In genomic region chr5:133983249-133983966, GRCm38 (mm10) we compare ENCODE assay signal across 14 mouse cellular contexts.
A peak's percentile ranks its signal among the peaks of the same experiment; 100 is the strongest.
DNase-seq lines count a peak whose midpoint lies in the region; ATAC-seq and TF ChIP-seq lines count a peak whose summit lies in the region.
"Had no signal": no experiment of that assay in that cellular context is flagged by ENCODE, and none has a peak within 500 bp of the region (broad histone marks: within the 10 kb centered on the region; RNA-seq: fewer than 3 reads in every experiment).

No protein-coding gene starts in this region.

- H3K4me2 ChIP-seq in forebrain, postnatal 0 days (ENCODE audit: low read depth), result 0 out of 2 replicates have a peak overlapping the region, but pooled peaks have one; percentile 13
- H3K4me2 ChIP-seq in midbrain, embryonic 13.5 days (replicated peaks), result peak overlapping the region; percentile 24
- H3K4me2 ChIP-seq: liver, embryonic 13.5 days had no signal

- H3K36me3 ChIP-seq in embryonic facial prominence, embryonic 10.5 days (replicated peaks), result no peaks in the 10 kb centered on the region
- H3K36me3 ChIP-seq in forebrain, postnatal 0 days (ENCODE audit: insufficient read depth), result no peaks in the 10 kb centered on the region
- H3K36me3 ChIP-seq in midbrain, embryonic 13.5 days, result no peaks in the 10 kb centered on the region
- H3K36me3 ChIP-seq in thymus, adult 2 months (ENCODE audit: control insufficient read depth, insufficient read depth, low read length), result no peaks in the 10 kb centered on the region
- H3K36me3 ChIP-seq: liver, embryonic 13.5 days had no signal

- H3K4me1 ChIP-seq in embryonic facial prominence, embryonic 10.5 days, result peaks cover 27% of the 10 kb centered on the region
- peaks cover 13% of the 10 kb centered on the region for H3K4me1 ChIP-seq in forebrain, postnatal 0 days (ENCODE audit: insufficient read depth)
- H3K4me1 ChIP-seq in midbrain, embryonic 13.5 days (replicated peaks), result peaks cover 24% of the 10 kb centered on the region
- H3K4me1 ChIP-seq in thymus, adult 2 months (replicated peaks; ENCODE audit: control insufficient read depth, insufficient read depth, low read length), result no peaks in the 10 kb centered on the region
- H3K4me1 ChIP-seq: liver, embryonic 13.5 days had no signal

- no peaks in the 10 kb centered on the region for H3K9me3 ChIP-seq in embryonic facial prominence, embryonic 10.5 days
- H3K9me3 ChIP-seq in forebrain, postnatal 0 days (ENCODE audit: low read length), result no peaks in the 10 kb centered on the region
- no peaks in the 10 kb centered on the region; the same call in 1 of the 2 replicates for H3K9me3 ChIP-seq in midbrain, embryonic 13.5 days
- H3K9me3 ChIP-seq: liver, embryonic 13.5 days had no signal

- no peak overlapping the region for H3K9ac ChIP-seq in forebrain, postnatal 0 days
- H3K9ac ChIP-seq in midbrain, embryonic 13.5 days (replicated peaks), result 0 out of 2 replicates have a peak overlapping the region, but pooled peaks have one; percentile 0
- H3K9ac ChIP-seq: liver, embryonic 13.5 days had no signal

- WGBS in embryonic facial prominence, embryonic 10.5 days, result 4% methylated on average over 15 of the region's 15 CpGs
- 4% methylated on average over 15 of the region's 15 CpGs for WGBS in forebrain, postnatal 0 days
- WGBS in midbrain, embryonic 13.5 days, result under 1% methylated on average over 15 of the region's 15 CpGs
- WGBS in thymus, adult 2 months, result 10% methylated on average over 15 of the region's 15 CpGs

- no peak for TF ChIP-seq POLR2A in thymus, adult 2 months (IDR thresholded peaks at IDR 0.05; ENCODE audit: control insufficient read depth, extremely low read depth, insufficient read depth, low read length, poor library complexity)

- H3K27ac ChIP-seq in embryonic facial prominence, embryonic 10.5 days (replicated peaks), result no peak overlapping the region
- H3K27ac ChIP-seq in forebrain, postnatal 0 days (ENCODE audit: low read depth, low read length), result 0 out of 2 replicates have a peak overlapping the region, but pooled peaks have one; percentile 1
- no peak overlapping the region for H3K27ac ChIP-seq in midbrain, embryonic 13.5 days
- no peak overlapping the region for H3K27ac ChIP-seq in layer of hippocampus, adult 2 months
- no peak overlapping the region for H3K27ac ChIP-seq in thymus, adult 2 months (ENCODE audit: control insufficient read depth, insufficient read depth, low read length)
- H3K27ac ChIP-seq: liver, embryonic 13.5 days; macrophage had no signal

- peaks cover 73% of the 10 kb centered on the region for H3K27me3 ChIP-seq in embryonic facial prominence, embryonic 10.5 days (replicated peaks; ENCODE audit: low read depth, poor library complexity, severe bottlenecking)
- no peaks in the 10 kb centered on the region for H3K27me3 ChIP-seq in forebrain, postnatal 0 days (ENCODE audit: insufficient read depth, low read length)
- peaks cover 85% of the 10 kb centered on the region for H3K27me3 ChIP-seq in midbrain, embryonic 13.5 days
- H3K27me3 ChIP-seq in thymus, adult 2 months (ENCODE audit: control insufficient read depth, insufficient read depth, low read length), result no peaks in the 10 kb centered on the region
- H3K27me3 ChIP-seq: liver, embryonic 13.5 days had no signal

- no peak for TF ChIP-seq CTCF in forebrain, postnatal 0 days (IDR thresholded peaks at IDR 0.05; ENCODE audit: low read depth)
- no peak for TF ChIP-seq CTCF in layer of hippocampus, adult 2 months (conservative IDR thresholded peaks at IDR 0.05)
- TF ChIP-seq CTCF in thymus, adult 2 months (IDR thresholded peaks at IDR 0.05; ENCODE audit: borderline replicate concordance, control insufficient read depth, extremely low read depth, insufficient read depth, low read length, poor library complexity), result no peak

- peak; percentile 88 for ATAC-seq in forebrain, postnatal 0 days
- peak; percentile 91 for ATAC-seq in midbrain, embryonic 13.5 days
- ATAC-seq in monocyte, adult 5-6 weeks (replicated peaks; ENCODE audit: insufficient number of reproducible peaks, low FRiP score, low TSS enrichment, poor library complexity, severe bottlenecking), result no peak
- ATAC-seq: Patski had no signal

- DNase-seq in Muller cell, postnatal 12 days (ENCODE audit: inconsistent ontology term), result peak; percentile 85
- peak; percentile 48 for DNase-seq in embryonic facial prominence, embryonic 10.5 days (ENCODE audit: low spot score)
- peak; percentile 51 for DNase-seq in forebrain, postnatal 0 days
- DNase-seq in layer of hippocampus, adult 2 months (ENCODE audit: low spot score in 2 of 2), result no peak
- DNase-seq in thymus, adult 2 months, result no peak
- no peak for DNase-seq in lung, postnatal 10 days
- DNase-seq: cerebellum, postnatal 14 days; kidney, postnatal 14 days; liver, embryonic 13.5 days; thymus, postnatal 14 days had no signal

- peak overlapping the region; percentile 5; the same call in 1 of the 2 replicates for H3K4me3 ChIP-seq in embryonic facial prominence, embryonic 10.5 days
- no peak overlapping the region for H3K4me3 ChIP-seq in forebrain, postnatal 0 days (ENCODE audit: low read depth, low read length)
- H3K4me3 ChIP-seq in midbrain, embryonic 13.5 days (replicated peaks), result no peak overlapping the region
- no peak overlapping the region for H3K4me3 ChIP-seq in layer of hippocampus, adult 2 months
- H3K4me3 ChIP-seq in thymus, adult 2 months (ENCODE audit: control insufficient read depth, insufficient read depth, low read length), result no peak overlapping the region
- H3K4me3 ChIP-seq: liver, embryonic 13.5 days had no signal

Comparison
In these comparisons a context has a peak if more than half of its experiments do, and no peak if none do; other contexts are left out.
1. DNase-seq: peak in Muller cell, postnatal 12 days (single experiment), embryonic facial prominence, embryonic 10.5 days (single experiment) and forebrain, postnatal 0 days (single experiment); none in layer of hippocampus, adult 2 months (0 of 2), thymus, adult 2 months (single experiment) and lung, postnatal 10 days (single experiment).